Comparison of ENCODE assay signal across 11 mouse cellular contexts in the genomic region with DNA sequence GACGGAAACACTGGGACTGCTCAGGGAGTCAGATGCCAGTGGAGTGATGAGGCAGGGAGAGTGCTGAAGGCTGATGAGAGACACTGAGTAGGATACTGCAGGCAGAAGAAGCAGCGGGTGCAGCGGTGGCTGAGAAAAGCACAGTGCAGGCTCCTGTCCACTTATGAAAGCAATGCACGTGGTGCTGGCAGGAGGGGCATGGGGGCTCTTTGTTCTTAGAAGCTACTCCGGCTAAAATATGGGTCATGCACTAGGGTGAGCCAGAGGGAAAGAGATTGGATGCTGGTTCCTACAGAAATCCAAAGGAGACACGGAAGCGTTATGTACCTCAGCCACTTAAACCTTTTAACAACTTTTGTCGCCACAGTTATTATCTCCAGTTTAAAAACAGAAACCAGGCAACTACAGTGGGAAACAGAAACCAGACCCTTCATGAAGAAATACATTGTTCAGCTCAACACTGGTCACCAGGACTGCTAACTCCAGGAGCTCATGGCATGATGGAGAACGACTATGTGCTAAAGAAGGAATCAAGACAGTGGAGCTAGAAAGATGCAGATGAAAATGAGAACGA.
DNase-seq lines count a peak whose midpoint lies in the region; ATAC-seq and TF ChIP-seq lines count a peak whose summit lies in the region.
"Had no signal": no experiment of that assay in that cellular context is flagged by ENCODE, and none has a peak within 500 bp of the region (broad histone marks: within the 10 kb centered on the region; RNA-seq: fewer than 3 reads in every experiment).

No protein-coding gene starts in this region.

- no peak overlapping the region for H3K4me3 ChIP-seq in cerebellum, adult 2 months (replicated peaks; ENCODE audit: insufficient read depth, low read depth, low read length)
- no peak overlapping the region for H3K4me3 ChIP-seq in heart, embryonic 12.5 days
- H3K4me3 ChIP-seq in midbrain, postnatal 0 days (ENCODE audit: low read depth, low read length): no peak overlapping the region

- H3K27ac ChIP-seq in cerebellum, adult 2 months (ENCODE audit: insufficient read depth, low read length): no peak overlapping the region
- H3K27ac ChIP-seq in heart, embryonic 12.5 days (ENCODE audit: poor library complexity, severe bottlenecking): peak overlapping the region; percentile 56
- no peak overlapping the region; the same call in 1 of the 2 replicates for H3K27ac ChIP-seq in midbrain, postnatal 0 days (ENCODE audit: low read depth, low read length)

- peaks cover 3% of the 10 kb centered on the region; the same call in 1 of the 2 replicates for H3K4me1 ChIP-seq in cerebellum, adult 2 months (ENCODE audit: control insufficient read depth, insufficient read depth, low read length)
- H3K4me1 ChIP-seq in heart, embryonic 12.5 days (replicated peaks): peaks cover 35% of the 10 kb centered on the region
- peaks cover 4% of the 10 kb centered on the region; the same call in 1 of the 2 replicates for H3K4me1 ChIP-seq in midbrain, postnatal 0 days (ENCODE audit: insufficient read depth, low read length)

- H3K9me3 ChIP-seq in heart, embryonic 12.5 days (replicated peaks): no peaks in the 10 kb centered on the region
- H3K9me3 ChIP-seq in midbrain, postnatal 0 days (ENCODE audit: low read length): no peaks in the 10 kb centered on the region

- no peak for TF ChIP-seq POLR2A in cerebellum, adult 2 months (IDR thresholded peaks at IDR 0.05; ENCODE audit: borderline replicate concordance, insufficient read depth, low read length)

- no peaks in the 10 kb centered on the region for H3K36me3 ChIP-seq in heart, embryonic 12.5 days
- no peaks in the 10 kb centered on the region for H3K36me3 ChIP-seq in midbrain, postnatal 0 days (ENCODE audit: insufficient read depth, low read length)

- peak; percentile 81 for ATAC-seq in heart, embryonic 12.5 days (ENCODE audit: insufficient number of reproducible peaks, low FRiP score)
- peak; percentile 56 for ATAC-seq in midbrain, postnatal 0 days (ENCODE audit: low FRiP score)
- ATAC-seq: Patski had no signal

- peak overlapping the region; percentile 32; the same call in 1 of the 2 replicates for H3K4me2 ChIP-seq in heart, embryonic 12.5 days
- no peak overlapping the region for H3K4me2 ChIP-seq in midbrain, postnatal 0 days (ENCODE audit: low read depth, low read length, poor library complexity, severe bottlenecking)
- H3K4me2 ChIP-seq: liver, embryonic 11.5 days had no signal

- WGBS in cerebellum, adult 2 months: 63% methylated on average over 10 of the region's 10 CpGs
- WGBS in heart, embryonic 12.5 days: 13% methylated on average over 10 of the region's 10 CpGs
- WGBS in midbrain, postnatal 0 days: 52% methylated on average over 10 of the region's 10 CpGs

- no peaks in the 10 kb centered on the region for H3K27me3 ChIP-seq in cerebellum, adult 2 months (ENCODE audit: control insufficient read depth, insufficient read depth, low read length)
- H3K27me3 ChIP-seq in heart, embryonic 12.5 days (replicated peaks): 0 out of 2 replicates have a peak, but pooled peaks cover 4% of the 10 kb centered on the region
- no peaks in the 10 kb centered on the region for H3K27me3 ChIP-seq in midbrain, postnatal 0 days (ENCODE audit: insufficient read depth, low read length)

- TF ChIP-seq CTCF in cerebellum, adult 2 months (IDR thresholded peaks at IDR 0.05; ENCODE audit: borderline replicate concordance, insufficient read depth, low read depth, low read length): no peak
- TF ChIP-seq CTCF in midbrain, postnatal 0 days (IDR thresholded peaks at IDR 0.05): no peak

- H3K9ac ChIP-seq in heart, embryonic 12.5 days: 0 out of 2 replicates have a peak overlapping the region, but pooled peaks have one; percentile 22
- 0 out of 2 replicates have a peak overlapping the region, but pooled peaks have one; percentile 13 for H3K9ac ChIP-seq in midbrain, postnatal 0 days (replicated peaks; ENCODE audit: low read length, poor library complexity, severe bottlenecking)

- DNase-seq in cerebellum, adult 2 months: peak; percentile 23 to 26
- no peak for DNase-seq in cerebellum, adult 11 months
- peak; percentile 35 for DNase-seq in layer of hippocampus, adult 9-11 months
- DNase-seq in layer of hippocampus, adult 11-12 months (ENCODE audit: low spot score): no peak
- peak; percentile 66 for DNase-seq in midbrain, postnatal 0 days (ENCODE audit: low spot score)
- no peak for DNase-seq in adrenal gland, adult 8-10 months
- DNase-seq in lung, postnatal 14 days: no peak
- DNase-seq: kidney, postnatal 36 days had no signal

Comparison
In these comparisons a context has a peak if more than half of its experiments do, and no peak if none do; other contexts are left out.
1. DNase-seq: peak in cerebellum, adult 2 months (2 of 2), layer of hippocampus, adult 9-11 months (single experiment) and midbrain, postnatal 0 days (single experiment); none in cerebellum, adult 11 months (single experiment), layer of hippocampus, adult 11-12 months (single experiment), adrenal gland, adult 8-10 months (single experiment) and lung, postnatal 14 days (single experiment).